Mouse (Mus musculus): ENCODE results near the gene Mospd3.
A peak's percentile ranks its signal among the peaks of the same experiment; 100 is the strongest.

Mospd3 gene

GRCm38 (mm10) chr5:137600619-137601364, at the start of gene Mospd3:
Gene Mospd3 (minus strand): TSS chr5:137601058.
- peak; percentile 95 to 96 for DNase-seq (ENCODE audit: low spot score in 2 of 2)

DNA sequence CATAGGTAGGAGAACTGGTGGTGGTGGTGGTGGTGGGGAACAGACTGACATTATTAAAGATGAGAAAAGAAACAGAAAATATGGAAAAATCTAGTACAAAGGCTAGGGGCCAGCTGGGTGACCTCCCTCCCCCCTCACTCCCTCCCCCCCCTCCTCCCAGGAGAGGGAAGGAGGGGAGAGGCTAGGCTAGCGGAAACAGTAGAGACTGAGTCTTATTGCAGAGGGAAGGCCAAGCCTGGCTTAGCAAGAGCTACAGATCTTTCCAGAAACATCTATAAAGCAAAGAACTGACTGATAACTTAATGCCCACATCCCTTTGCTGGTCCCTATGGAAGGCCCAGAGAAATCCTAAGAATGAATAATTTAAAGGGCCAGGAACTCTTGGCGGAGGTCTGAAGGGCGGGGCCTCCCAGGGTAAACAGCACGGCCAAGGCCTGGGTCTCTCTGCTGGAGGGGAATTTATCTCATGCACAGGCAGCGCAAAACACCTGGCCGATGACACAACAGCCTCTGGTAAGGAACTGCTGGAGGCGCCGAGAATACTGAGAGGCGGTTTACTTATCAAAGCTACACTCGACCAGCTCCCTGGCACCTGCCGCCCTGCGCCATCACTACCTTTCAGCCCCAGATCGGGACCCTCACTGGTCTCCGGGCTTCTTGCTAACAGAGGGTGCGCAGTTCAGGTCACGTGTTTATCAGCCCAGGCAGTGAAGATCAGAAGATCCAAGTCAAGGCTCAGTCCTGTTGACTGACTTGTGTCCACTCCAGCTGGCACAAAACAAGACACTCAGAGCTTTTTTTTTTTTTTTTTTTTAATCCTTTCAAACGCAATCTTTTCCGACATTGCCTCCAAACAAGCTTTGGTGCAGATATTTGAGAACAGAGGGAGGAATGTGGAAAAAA, 49.1 kb upstream of the Mospd3 start:
- DNase-seq (ENCODE audit: low spot score in 2 of 2), result peak in 1 of 2 experiments; percentile 33

GRCm38 (mm10) chr5:137649251-137649650, 48.4 kb upstream of the Mospd3 start:
- DNase-seq (ENCODE audit: low spot score in 2 of 2), result no peak

- no peak for DNase-seq (ENCODE audit: low spot score in 2 of 2)
Measured at GRCm38 (mm10) chr5:137647827-137648601, 47.2 kb upstream of the Mospd3 start.

DNA sequence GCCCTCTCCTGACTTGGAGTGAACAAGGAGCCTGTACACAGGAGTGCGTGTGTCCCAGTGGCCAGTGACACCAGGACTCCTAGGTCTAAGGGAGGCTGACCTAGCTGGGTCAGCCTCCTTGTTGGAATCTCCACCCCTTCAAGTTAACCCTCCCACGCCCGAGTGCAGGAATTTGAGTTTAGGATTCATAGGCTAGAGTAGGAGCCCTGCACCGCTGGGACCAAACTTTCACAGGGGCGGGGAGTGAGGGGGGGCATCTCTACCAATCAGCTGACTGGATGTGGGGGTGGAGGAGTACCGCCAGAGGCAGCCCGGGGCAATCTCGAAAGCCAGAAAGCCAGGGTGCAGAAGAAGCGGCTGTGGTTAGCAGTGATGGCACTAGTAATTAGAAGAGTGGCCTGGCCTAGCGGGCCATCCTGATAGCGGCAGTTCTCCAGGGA, 44.8 kb upstream of the Mospd3 start, which contains the start of gene Irs3:
TSS of gene Irs3 (minus strand) at position 63 of the 440 bp plus-strand sequence.
- peak in 1 of 2 experiments; percentile 58 for DNase-seq (ENCODE audit: low spot score in 2 of 2)

DNA sequence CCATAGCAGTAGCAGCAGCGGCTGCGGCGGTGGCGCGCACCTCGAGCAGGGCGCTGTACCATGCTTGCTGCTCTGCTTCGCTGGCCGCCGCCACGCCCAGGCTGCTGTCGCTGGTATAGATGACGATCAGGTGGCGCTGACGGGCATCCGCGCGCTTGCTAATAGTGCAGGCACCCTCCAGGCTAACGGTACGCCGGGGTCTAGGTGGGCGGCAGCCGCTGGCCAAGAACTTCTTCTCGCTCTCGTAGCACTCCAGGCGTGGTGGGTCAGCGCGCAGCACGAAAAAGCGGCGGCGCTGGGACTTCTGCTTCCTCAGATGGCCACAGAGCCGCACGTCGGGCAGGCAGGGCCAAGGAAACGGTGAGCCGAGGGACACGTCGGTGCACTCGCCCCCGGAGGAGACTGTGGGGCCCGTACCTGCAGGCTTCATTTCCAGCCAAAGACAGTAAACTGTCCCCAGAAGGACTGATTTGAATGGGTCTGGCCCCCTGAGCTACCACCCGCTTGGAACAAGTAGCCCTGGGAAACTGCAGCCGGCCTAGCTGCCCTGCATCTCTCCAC, 44.3 kb upstream of the Mospd3 start:
- DNase-seq (ENCODE audit: low spot score in 2 of 2), result no peak

- peak in 1 of 2 experiments; percentile 35 for DNase-seq (ENCODE audit: low spot score in 2 of 2)
Measured at GRCm38 (mm10) chr5:137644484-137644883, 43.6 kb upstream of the Mospd3 start.

DNA sequence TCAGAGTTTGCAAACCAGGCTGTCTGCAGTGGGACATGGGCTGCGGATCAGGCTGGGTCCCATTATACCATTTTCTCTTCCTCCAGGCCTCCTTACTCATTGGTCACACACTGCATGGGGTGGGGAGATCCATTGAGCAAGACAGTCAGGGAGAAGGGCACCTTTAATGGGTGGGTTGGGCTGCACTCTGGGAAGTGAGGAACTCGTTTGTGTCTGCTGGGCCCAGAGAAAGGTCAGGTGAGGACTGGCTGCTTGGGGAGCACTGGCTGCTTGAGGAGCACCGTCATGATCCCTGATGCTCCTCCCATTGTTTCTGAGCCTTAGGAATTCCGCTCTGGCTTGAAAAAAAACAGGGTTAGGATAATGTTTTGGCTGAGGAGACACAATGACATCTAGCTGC, 42.0 kb upstream of the Mospd3 start:
- no peak for DNase-seq (ENCODE audit: low spot score in 2 of 2)

DNA sequence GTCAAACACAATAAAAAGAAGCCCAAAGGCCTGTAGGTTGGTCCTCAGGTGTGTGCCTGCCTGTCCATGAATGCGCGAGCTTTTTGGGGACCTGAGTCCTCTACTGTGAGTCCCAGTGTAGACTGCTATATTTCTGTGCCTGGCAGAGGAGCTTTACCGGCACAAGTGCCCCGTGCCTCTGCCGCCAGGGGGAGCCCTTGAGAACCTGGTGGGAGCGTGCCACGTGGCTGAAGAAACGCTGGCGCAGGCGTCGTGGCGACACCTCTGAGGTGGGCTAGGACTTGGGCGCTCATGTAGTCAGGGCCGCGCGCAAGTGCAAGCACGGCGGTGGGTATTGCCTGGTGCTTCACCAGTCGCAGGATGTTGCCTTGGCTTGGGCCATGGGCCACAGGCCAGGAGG, 40.2 kb upstream of the Mospd3 start, which contains the start of gene Sap25:
TSS of gene Sap25 (plus strand) at position 281 of the 400 bp plus-strand sequence.
- DNase-seq (ENCODE audit: low spot score in 2 of 2), result peak in 1 of 2 experiments; percentile 37

DNA sequence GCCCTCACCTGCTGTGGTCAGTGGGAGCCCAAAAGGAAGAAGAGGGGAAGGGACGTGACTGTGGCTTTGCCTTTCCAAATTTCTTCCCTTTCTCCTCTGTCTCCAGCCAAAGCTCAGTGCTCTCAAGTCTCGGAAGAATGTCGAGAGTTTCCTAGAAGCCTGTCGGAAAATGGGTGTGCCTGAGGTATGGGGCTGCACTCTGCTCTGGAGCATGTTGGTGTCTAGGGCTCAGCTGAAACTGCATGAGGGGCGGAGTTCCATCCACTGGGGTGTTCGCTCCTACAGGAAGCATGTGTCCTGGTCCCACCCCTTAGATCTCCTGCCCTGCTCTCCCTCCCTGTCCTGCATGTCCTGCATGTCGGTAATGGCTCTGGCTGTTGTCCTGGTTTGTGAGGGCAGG, 38.6 kb upstream of the Mospd3 start:
- DNase-seq (ENCODE audit: low spot score in 2 of 2), result no peak

DNA sequence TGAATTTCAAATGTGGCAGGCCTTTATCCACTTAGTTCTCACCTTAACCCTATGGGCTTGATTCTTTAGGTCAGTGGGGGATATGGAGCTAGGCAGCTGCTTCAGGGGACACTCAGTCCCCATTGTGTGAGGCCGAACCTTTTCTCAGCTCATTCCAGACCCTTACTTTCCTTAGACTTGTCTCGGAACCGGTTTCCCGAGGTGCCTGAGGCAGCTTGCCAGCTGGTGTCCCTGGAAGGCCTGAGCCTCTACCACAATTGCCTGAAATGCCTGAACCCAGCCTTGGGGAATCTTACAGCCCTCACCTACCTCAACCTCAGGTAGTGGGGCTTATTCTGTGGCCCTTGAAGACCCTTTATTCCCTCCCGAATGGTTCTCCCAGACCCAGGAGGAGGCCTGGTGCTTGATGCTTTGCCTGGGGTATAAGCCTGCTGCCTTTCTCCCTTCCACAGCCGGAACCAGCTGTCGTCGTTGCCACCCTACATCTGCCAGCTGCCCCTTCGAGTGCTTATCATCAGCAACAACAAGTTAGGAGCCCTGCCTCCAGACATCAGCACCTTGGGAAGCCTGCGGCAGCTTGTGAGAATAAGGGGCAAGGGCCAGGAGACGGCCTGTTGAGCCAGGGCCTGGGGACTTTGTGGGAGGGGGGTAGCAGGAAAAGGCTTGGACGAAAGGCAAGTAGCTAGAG, 32.7 kb upstream of the Mospd3 start:
- DNase-seq (ENCODE audit: low spot score in 2 of 2), result no peak

DNA sequence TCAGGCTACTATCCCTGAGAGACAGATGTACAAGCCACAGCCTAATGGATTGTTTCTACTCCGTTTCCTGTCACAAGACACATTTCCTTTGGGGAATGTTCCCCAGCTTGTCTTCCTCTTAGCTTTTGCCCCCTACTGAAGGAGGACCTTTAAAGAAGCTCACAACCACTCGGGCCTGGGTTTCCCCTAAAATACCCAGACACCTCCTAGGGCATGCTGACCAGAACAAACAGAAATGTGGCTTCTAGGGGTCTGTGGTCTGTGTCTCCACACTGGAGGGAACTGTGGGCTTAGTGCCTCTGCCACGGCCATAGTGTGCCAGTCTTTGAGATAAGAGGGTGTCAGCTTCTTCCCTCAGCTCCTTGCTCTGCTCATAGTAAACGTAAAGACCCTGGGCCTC, 30.7 kb upstream of the Mospd3 start:
- no peak for DNase-seq (ENCODE audit: low spot score in 2 of 2)

- DNase-seq (ENCODE audit: low spot score in 2 of 2), result peak in 1 of 2 experiments; percentile 20
Measured at GRCm38 (mm10) chr5:137631171-137631570, 30.3 kb upstream of the Mospd3 start.

- peak in 1 of 2 experiments; percentile 21 for DNase-seq (ENCODE audit: low spot score in 2 of 2)
Measured at GRCm38 (mm10) chr5:137630602-137631001, 29.7 kb upstream of the Mospd3 start.

- DNase-seq (ENCODE audit: low spot score in 2 of 2), result peak in 1 of 2 experiments; percentile 38
Measured at GRCm38 (mm10) chr5:137629906-137630545, 29.2 kb upstream of the Mospd3 start.

- no peak for DNase-seq (ENCODE audit: low spot score in 2 of 2)
Measured at GRCm38 (mm10) chr5:137629306-137629721, 28.5 kb upstream of the Mospd3 start.

DNA sequence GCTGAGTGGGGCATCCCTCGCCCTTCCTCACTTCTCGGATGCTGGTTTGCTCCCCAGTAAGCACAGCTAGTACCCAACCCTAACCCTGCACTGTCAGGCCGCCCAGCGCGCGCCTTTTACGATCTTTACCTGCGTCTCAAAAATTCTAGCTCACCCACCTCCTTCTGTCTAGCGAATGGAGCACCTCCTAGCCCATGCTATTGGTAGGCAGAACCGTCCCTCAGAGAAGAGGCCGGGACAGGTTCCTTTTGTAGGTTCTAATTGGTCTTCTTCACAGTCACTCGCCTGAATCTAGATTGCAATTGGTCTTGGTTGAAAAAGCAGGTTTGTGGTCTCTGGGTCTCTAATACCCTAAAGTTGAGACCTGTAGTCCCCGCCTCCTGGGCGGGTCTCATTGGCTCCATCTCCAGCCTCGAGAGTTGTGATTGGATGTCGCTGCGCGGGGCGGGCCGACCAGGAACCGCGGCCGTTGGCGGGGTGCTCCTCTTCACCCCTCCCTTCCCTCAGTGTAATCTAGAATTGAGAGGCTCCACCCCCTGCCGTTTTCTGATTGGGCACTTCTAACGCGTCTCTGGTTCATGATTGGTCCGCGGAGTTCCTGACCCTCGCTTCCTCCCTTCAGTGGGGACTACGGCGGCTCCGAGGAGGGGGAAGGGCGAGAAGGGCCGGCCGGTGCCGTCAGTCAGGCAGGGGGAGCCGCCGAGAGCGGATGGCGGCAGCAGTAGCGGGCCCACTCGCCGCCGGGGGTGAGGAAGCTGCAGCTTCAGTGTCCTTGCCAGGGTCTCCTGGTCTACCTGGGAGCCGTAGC, 27.8 kb upstream of the Mospd3 start, which contains the start of the genes Fbxo24, Lrch4 and Gm20605:
TSS of gene Fbxo24 (minus strand) at position 505 of the 808 bp plus-strand sequence.
TSS of gene Lrch4 (plus strand) at position 624 of the 808 bp plus-strand sequence.
TSS of gene Gm20605 (plus strand) at position 678 of the 808 bp plus-strand sequence.
- peak; percentile 95 to 99 for DNase-seq (ENCODE audit: low spot score in 2 of 2)

- no peak for DNase-seq (ENCODE audit: low spot score in 2 of 2)
Measured at GRCm38 (mm10) chr5:137627991-137628390, 27.1 kb upstream of the Mospd3 start.

Measured in urinary bladder, postnatal 36 days (tissue).